Mouse (Mus musculus) forelimb bud, embryonic 11.5 days (tissue): ENCODE measurements around the gene Ppp1r14b.
A peak's percentile ranks its signal among the peaks of the same experiment; 100 is the strongest.

Source experiments
- DNase-seq: peaks from one replicate; pipeline ENCODE4 v3.0.0-alpha.2; 2012; ENCODE audit warnings: low read depth, low spot score

Gene Ppp1r14b

GRCm38 (mm10) chr19:6974211-6975205 is at the start of gene Ppp1r14b:
Ppp1r14b (plus strand) TSS chr19:6974968.
- peak; percentile 84 for DNase-seq

GRCm38 (mm10) chr19:6925307-6925573 is 49.5 kb upstream of the Ppp1r14b start, which contains the start of gene Catsperz:
Catsperz (minus strand) TSS chr19:6925380.
- DNase-seq: no peak

- DNase-seq: no peak
Measured at GRCm38 (mm10) chr19:6925611-6926329, 49.0 kb upstream of the Ppp1r14b start.

DNA sequence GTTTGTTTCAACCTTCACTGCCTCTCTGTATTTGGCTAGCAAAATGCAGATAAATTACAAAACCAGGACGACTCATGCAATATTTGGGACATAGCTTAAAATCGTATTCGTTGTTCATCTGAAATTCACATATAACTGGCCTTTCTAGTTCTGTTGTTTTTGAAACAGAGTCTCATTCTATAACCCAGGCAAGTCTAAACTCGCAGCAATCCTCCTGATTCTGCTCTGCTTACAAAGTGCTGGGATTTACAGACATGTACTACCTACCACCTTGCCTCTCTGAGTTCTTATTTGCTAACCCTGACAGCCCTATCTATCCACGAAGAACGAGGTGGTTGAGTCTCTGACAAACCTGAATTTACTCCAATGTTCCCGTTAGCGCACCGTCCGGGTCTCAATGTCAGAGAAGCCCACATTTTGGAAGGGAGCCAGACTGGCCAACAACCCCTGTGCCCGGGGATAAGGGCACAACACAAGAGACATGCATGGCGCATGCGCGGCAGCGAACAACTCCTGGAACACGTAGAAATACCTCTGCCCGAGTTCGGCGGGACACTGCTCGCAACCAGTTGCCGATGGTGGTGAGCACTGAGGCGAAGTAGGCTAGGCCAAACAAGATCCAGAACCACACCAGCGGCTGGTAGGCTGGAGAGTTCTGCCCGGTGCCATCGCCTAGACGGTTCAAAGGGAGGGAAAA is 48.1 kb upstream of the Ppp1r14b start:
- peak; percentile 51 for DNase-seq

GRCm38 (mm10) chr19:6928080-6928479 is 46.7 kb upstream of the Ppp1r14b start:
- DNase-seq: no peak

DNA sequence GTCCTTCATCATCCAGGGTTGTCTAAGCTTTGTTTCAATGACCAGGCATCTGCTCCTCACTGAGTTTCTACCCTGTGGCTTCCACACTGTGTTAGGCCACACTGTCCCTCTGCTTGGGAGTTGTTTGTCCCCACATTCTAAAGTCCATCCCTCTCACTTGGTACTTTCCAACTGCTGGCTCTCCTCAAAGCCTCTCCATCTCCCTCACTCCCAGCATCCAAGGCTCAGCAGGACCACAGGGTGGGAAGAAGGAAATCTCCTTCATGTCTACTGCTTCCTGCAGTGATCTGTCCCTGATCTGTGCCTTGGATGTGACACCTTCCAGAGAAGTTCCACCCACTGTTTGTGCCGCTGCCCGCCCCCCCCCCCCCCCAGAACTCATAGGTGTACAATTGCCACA is 43.8 kb upstream of the Ppp1r14b start:
- DNase-seq: no peak

DNA sequence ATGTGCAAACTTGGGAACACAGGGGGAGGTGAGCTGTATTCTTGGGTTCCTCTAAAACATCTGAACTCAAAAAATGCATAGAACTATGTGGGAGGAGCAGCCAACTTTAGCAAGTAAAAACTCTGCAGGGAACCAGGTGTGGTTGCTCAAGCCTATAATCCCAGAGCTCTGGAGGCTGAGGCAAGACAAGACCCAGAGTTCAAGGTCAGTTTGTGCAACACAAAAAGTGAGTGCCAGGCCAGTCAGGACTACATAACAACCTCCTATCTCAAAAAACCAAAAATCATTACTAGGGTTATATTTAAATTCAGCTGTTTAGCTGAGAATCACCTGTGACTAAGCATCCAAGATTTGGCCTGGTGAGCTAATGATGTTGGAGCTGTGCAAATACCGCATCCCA is 42.8 kb upstream of the Ppp1r14b start:
- no peak for DNase-seq

DNA sequence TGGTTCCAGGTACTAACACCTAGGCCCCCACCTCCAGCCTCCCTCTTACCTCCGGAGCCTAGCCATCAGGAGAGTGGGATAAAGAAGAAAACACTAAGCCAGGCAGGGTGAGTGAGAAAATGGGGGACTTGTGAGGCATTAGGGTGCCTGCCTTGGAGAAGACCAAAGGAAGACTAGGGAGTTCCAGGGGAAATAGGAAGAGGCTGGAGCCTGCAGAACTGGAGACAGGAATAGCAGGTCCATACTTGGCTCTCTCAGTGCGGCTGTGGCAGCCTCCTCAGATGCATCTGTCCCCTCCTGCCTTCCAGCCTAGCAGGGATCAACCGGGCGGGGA is 41.7 kb upstream of the Ppp1r14b start:
- no peak for DNase-seq

DNA sequence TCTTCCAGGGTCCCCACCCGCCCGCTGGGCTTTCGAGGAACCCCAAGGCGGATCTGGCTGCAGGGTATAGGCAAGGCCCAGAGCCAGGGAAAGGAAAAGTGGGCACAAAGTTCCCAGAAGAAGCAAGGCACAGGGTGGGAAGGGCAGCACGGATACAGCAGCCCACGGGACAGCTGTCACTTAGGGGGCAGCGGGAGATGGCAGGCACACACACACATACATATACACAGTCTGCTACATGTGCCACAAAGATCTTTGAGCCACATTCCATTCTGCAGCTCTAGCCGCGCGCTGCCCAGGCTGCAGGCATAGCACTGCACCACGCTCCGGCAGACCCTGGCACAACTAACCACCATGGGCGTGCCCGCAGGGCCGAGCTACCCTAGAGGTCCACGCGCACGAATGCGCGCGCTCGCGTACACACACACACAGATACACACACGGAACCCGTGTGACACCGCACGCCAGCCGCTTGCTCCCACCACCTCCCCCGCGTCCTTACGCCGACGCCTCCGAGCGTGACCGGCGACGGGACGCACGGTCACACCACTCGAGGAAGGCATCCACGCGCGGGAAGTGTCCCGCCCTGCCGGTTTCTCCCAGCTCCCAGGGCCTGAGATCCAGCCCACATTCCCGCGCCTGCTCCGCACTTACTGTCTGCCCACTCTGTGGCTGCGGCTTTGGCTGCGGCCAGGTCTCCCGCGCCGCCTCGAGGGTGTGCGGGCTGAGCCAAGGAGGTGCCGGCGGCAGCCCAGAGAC is 41.2 kb upstream of the Ppp1r14b start:
- DNase-seq: no peak

DNA sequence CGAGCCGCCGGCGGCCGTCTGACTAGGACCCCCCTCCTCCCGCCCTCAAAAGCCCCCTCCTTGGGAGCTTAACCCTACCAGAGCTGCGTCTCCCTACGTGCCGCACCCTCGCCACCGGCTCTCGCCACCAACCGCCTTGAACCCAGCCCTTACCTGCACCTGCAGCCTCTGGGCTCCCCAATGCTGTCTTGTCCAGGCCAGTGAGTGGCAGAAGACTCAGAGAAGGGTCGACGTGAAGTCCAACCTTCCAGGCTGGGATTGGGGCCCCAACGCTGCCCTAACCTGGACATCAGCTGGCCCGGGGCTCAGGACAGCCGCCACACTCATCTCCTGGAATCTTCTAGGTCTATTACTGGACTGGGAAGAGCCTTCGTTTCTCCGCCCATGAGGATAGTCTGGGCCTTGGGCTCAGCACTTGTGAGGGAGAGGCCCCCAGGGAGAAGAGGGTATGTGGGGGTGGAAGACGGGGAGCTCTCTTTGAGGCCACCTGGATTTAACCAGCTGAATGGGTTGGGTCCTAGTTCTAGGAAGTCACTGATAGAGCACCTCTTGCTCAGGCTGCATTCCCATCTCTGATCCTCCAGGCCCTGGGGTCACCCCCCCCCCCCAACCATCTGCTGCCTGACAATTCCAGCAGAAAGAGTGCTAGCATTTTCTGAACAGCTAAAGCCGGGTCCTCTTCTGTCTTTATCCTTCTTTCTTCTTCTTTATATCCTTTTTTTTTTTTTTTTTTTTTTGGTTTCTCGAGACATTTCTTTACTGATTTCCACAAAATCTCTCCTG is 40.4 kb upstream of the Ppp1r14b start, which contains the start of gene Kcnk4:
TSS of gene Kcnk4 (minus strand) at position 321 of the 783 bp plus-strand sequence.
- DNase-seq: no peak

- DNase-seq: no peak
Measured at GRCm38 (mm10) chr19:6936299-6936698, 38.5 kb upstream of the Ppp1r14b start.

- DNase-seq: no peak
Measured at GRCm38 (mm10) chr19:6937541-6938465, 37.0 kb upstream of the Ppp1r14b start.

GRCm38 (mm10) chr19:6939106-6940002 is 35.4 kb upstream of the Ppp1r14b start:
- no peak for DNase-seq

- DNase-seq: no peak
Measured at GRCm38 (mm10) chr19:6940396-6941351, 34.1 kb upstream of the Ppp1r14b start.

DNA sequence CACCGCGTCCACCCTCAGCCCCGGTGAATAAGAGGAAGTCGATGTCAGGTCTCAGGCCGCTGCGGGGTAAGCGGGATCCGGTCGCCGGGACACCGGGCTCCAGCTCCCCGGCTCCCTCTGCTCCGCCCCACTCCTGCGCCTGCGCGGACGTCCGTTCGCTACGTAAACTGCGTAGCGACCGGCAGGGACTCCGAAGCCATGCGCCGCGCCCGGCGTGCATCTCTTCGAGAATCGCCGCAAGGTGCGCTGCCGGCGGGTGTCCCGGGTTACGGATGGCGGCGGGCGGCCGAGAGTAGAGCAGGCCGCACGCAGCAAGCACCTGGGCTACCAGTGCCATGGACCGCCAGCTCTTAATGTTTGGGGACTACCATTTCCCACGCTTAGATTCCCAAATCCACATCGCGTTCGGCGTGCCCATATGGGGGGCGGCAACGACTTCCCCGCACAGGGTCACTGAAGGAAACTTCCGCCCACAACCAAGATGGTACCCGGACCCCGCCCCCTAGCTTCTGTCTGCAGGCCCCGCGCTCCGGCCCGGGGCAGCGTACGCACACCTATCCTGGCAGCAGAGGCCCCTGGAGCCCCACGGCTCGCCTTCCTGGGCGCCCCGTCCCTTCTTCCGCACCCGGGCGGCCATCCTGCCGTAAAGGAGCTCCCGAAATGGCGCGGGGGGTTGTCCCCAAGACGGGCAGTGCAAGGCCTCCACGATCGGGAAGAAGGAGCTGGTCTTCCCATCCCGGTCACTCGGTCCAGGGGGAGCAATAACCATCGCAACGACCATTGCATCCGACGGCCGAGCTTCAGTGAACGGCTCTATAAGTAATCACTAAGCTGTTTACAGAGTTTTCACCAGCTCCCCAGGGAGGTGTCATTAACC is 33.2 kb upstream of the Ppp1r14b start, which contains the start of gene Bad:
TSS of gene Bad (plus strand) at position 490 of the 877 bp plus-strand sequence.
- DNase-seq: peak; percentile 93

DNA sequence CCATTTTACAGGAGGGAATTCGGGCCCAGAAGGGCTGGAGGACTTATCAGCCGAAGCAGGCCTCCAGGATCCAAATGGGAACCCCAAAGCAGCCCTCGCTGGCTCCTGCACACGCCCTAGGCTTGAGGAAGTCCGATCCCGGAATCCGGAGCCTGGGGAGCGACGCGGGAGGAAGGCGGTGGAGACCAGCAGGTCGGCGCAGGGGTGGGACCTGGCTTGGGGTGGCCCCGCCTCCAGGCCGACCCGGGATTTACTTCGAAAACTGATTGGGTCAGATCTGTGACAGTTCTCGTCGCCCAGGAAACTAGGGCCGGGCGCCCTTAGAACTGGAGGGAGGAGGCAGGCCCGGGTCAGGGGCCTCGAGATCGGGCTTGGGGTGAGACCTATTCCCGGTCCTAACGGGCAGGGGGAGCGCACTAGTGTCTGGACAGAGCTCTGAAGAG is 32.5 kb upstream of the Ppp1r14b start, which contains the start of gene Gpr137:
TSS of gene Gpr137 (minus strand) at position 232 of the 443 bp plus-strand sequence.
- DNase-seq: peak; percentile 82
